Mouse (Mus musculus): Measurements from ENCODE around the gene Bad.

The Bad gene

GRCm38 (mm10) chr19:6968491-6969271 lies 27.0 kb downstream of the Bad start:
- no peak for DNase-seq (ENCODE audit: low spot score)

- no peak for DNase-seq (ENCODE audit: low spot score)
Measured at GRCm38 (mm10) chr19:6969291-6969664, 27.6 kb downstream of the Bad start.

GRCm38 (mm10) chr19:6969665-6970381 lies 28.2 kb downstream of the Bad start:
- no peak for DNase-seq (ENCODE audit: low spot score)

DNA sequence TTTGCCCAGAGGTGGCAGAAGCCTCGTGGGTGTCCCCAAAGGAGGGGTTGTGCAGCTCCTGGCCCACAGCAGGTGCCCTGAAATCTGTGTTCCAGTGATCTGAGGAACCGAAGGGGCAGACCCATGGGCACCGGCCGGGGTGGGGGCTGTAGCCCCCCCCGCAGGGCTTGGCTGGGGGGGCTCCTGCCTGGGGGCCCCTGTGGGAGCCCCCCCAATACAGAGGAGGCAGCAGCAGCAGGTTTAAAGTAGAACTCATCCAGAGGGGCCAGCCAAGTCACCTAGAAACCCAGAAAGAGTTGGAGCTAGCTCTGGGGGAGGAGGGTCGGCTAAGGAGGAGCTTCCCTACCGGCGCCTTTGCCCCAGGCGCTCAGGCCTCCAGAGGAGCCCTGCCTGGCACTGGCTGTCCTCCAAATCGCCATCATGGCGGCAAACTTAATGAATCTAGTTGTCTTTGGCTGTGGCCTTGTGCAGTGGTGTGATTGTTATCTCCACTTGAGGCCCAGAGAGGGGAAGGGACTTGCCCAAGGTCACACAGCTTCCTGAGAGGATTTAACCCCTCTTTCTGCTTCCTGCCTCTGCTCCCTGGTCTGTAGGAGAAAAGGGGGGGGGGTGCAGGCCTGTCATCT lies 28.9 kb downstream of the Bad start:
- DNase-seq (ENCODE audit: low spot score) = no peak

- DNase-seq (ENCODE audit: low spot score) = no peak
Measured at GRCm38 (mm10) chr19:6971644-6972043, 30.0 kb downstream of the Bad start.

DNA sequence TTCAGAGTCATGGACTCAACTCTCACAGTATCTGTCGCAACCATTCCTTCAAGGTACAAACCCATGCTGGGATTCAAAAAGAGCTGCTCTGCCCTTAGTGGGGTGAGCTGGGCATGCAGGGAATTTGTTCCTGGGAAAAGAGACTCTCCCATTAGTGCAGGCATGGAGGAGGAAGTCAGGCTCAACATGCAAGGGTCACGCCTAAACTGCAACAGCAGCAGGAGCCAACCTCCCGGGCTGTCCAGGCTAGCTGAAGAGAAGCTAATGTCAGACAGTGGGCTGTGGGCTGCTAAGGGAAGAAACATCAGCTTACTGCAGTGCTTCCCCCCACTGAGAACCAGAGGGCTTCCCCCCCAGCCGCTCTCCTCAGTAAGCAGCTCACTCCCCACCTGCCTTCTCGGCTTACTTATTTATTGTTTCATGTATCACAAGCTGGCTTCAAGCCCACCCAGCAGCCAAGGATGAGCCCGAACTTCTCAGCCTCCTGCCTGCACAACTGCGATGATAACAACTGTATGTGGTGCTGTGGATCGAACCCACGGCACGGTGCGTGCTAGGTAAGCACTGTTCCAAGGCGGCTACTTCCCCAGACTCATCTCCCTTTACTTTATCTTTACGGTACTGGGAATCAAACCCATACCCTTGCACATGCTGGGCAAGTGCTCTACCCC lies 30.7 kb downstream of the Bad start:
- no peak for DNase-seq (ENCODE audit: low spot score)

DNA sequence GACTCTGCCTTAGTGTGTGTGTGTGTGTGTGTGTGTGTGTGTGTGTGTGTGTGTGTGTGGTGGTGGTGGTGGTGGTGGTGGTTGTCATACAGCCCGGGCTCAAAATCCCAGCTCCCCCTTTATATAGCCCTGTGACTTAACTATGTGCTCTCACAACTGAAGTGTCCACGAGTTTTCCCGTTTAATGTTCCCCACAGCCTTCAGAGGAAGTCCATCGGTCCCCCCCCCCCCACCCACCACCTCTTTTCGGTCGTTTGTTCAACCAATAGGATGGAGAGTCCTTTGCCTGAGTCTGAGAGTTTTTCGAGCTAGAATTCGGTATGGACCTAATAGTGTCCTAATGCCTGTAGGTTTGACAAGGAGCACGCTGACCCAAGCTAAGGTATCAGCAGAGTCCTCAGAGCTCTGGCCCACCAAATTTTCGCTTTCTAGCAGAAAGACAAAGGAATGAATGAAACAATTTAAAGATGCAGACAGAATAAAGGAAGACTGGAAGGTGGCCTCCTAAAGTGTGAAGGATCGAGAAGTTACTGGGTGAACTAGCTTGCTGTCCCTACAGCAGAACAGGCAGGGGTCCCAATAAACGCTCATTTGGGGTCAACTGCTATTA lies 32.0 kb downstream of the Bad start:
- no peak for DNase-seq (ENCODE audit: low spot score)

DNA sequence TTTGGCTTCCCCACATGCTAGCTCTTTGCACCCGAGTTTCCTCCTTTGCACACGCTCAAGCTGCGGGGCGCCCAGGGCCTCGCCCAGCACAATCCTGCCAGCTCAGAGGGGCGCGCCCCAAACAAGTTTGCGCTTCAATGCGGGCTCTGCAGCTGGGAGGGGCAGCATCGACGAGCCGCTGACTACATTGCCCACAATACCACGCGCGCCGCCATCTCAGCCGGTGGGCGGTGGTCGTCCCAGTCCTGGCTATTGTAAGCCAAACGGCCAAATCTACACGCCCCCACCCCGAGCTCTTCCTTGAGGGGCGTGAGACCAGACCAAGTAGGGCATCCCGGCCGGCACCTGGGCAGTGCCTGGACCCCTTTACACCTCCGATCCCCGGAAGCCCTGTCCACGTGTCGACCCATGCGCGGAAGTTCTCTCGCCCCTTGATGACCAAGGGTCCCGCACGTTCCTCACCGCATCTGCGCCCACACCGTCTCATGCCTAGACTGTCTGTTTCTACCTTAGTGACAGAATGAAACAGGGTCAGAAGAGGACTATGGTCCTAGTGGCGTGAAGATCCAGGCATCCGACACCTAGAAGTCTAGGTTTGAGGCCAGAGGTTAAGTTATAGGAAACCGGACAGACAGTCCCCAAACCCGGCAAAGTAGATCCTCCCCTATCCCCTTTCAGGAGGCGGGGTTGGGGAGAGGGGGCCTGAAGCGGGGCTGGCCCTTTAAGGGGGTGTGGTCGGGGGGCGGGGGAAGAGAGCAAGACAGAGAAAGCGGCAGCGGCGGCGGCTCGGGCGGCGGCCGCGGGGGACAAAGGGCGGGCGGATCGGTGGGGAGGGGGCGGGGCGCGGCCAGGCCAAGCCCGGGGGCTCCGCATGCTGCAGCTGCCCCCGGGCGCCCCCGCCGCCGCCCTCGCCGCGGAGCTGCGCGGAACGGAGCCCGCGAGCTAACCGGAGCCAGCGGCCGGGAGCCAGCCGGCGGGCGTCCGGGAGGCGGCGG lies 32.8 kb downstream of the Bad start, which contains the start of gene Ppp1r14b:
Gene Ppp1r14b, plus strand, starts transcription at position 758 of the 995 bp plus-strand sequence.
- peak; percentile 82 for DNase-seq (ENCODE audit: low spot score)

DNA sequence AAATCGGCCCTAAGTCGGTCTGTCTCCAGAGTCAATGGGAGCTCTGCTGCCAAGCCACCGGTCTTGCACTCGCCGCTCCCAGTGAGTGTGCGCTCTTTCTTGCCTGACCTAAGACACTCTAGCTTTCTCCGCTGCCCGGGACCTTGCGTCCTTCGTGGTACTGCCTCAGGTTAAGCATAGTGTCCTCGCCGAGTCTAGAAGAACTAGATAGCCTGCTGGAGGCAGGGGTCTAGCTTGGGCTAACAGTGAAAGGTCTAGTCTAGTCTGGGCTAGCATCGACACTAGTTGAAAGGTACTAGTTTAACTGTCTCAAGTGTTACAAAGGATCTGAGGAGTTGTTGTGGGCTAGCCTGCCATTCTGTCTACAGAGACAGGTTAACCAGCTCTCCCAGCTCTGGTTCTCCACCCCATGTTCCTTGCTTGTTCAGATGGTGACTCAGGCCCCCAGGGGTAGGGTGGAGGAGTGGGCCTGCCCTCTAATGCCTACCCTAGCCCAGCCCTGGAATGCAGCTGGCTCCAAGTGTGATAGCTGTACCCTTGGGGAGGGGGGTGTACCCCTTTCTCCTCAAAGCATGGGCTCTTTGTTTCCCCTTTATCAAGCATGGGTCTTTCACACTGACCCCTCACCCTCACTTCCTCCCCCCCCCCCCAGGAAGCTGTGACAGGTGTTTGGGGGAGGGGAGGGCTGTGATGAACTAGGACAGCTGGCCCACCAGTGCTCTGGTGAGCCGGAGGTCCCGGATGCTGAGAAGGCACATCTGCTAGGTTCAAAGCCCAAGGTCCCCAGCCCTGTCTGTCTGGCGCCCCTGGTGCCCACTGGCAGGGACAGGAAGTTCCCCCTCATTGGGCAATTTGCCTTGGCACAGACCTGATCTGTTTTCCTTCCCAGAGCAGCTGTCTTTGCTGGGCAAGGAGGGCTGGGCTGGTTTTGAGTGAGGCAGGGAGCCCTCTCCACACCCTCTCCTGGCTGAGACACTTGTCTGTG lies 34.2 kb downstream of the Bad start, which contains the start of gene Plcb3:
Gene Plcb3, minus strand, starts transcription at position 934 of the 985 bp plus-strand sequence.
- DNase-seq (ENCODE audit: low spot score) = no peak

DNA sequence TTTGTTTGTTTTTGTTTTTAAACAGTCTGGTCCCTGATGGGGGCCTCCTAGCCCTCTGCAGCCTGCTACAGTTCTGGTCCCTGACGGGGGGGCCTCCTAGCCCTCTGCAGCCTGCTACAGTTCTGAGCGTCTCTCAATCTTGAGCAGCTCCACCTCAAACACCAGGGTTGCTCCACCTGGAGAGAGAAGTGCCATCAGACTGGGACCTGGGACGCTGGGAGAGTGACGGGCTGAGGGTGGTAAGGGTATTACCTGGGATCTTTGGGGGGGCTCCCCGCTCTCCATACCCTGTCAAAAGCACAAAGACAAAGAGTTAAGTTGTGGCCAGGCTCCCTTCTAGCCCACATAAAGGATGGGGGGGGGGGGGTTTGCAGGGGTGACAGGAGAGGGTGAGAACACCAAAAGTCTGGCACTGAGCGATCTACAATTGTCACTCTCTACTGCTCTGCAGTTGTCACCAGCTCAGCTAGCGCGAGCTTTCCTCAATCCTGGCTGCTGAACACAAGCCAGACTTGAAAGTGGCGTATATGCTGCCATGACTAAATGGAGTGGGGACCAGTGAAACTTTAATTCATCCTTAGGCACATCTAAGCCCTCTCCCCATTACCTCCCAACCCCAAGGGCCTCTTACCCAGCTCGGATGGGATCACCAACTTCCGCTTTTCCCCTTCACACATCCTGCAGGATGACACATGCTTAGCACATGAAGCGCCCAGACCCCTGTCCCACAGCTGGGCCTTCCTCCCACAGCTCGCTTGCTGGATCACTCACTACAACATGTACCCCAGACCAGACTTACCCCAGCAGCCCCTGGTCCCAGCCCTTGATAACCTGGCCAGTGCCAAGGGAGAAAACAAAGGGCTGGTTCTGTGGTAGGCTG lies 36.3 kb downstream of the Bad start:
- DNase-seq (ENCODE audit: low spot score) = no peak

- no peak for DNase-seq (ENCODE audit: low spot score)
Measured at GRCm38 (mm10) chr19:6978639-6978974, 36.9 kb downstream of the Bad start.

DNA sequence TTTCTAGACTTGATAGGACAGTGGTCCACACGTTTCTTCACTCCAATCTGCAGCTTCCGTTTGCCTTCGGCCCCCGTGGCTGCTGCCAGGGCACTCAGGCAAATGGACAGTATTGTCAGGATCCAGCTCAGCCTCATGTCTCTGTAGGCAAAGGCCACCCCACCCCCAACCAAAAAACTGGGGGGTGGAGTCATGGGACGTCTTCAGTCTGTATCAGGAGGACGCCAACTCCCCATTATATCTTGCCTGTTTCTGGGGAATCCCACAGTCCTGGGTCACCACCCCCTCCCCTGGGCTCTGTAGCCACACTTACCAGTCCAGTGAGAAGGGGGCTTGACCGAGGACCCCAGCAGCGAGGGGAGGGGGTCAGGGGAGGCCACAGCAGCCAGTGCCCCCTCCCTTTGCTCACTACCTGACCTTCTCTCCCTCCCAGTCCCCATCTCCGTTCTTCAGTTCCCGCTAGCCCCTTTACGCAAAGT lies 37.4 kb downstream of the Bad start:
- peak; percentile 64 for DNase-seq (ENCODE audit: low spot score)

DNA sequence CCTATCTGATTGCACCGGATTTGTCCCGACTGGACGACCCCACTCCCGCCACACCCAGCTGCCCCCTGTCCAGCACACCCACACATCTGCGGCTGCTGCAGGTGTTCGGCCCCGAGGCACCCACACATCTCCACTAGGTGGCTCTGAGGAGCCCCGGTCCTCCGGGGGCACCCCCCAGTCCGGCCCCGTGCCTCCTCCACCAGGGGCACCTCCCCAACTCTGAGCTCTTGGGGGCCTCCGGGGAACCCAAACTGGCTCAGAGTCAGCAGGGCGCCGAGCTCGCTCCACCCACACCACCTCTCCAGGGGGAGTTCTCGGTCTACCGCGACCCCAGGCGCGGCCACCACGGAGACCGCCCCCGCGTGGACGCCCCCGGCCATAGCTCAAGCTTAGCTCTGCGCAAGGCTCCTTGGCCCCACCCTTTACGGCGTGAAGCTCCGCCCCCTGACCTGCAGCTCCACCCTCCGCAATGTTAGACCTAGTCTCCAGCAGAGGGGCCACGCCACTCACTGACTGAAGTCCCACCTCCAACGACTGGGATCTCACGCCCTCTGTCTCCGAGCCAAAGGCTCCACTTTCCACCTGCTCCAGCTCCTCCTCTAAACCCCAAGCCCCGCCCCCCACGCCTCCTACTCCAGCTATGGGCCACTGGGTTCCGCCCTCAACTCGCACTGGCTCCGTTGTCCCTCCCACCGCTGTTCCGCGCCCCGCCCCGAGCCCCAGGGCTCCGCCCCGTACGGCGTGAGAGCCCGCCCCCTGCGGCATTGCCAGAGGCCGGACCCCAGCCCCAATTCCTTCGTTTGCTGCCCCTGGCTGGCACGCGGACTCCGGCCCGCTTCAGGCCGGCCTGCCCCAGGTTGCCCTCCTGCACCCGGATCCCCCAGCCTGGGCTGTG lies 38.1 kb downstream of the Bad start:
- peak; percentile 99 for DNase-seq (ENCODE audit: low spot score)

GRCm38 (mm10) chr19:6980381-6981093 lies 38.9 kb downstream of the Bad start, which contains the start of gene Fkbp2:
Gene Fkbp2 (minus strand): TSS chr19:6980501.
- peak; percentile 99 for DNase-seq (ENCODE audit: low spot score)

GRCm38 (mm10) chr19:6981465-6981864 lies 39.8 kb downstream of the Bad start:
- no peak for DNase-seq (ENCODE audit: low spot score)

- no peak for DNase-seq (ENCODE audit: low spot score)
Measured at GRCm38 (mm10) chr19:6983621-6984020, 42.0 kb downstream of the Bad start.

DNA sequence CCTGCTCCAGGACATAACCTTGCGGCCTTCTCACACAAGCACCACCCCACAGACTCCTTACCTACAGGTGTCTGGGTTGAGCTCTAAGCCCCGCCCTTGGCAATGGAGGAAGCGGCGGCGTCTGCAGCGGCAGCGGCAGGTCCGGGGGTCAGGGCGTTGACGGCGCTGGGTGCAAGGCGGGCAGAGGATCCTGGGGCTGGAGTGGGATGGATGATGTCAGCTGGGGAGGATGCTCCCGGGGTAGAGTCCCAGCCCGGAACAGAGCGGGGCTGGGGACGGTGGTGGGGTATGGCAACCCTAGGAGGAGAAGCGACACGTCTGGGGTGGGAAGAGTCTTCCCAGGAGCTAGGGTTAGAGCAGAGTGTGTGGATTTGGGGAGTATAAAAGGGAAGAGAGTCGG lies 43.6 kb downstream of the Bad start:
- DNase-seq (ENCODE audit: low spot score) = no peak
